Mouse (Mus musculus): ENCODE measurements around the gene Uck1.

- TF ChIP-seq CTCF (IDR thresholded peaks at IDR 0.05; ENCODE audit: control insufficient read depth, insufficient read depth, insufficient read length): peak; percentile 70
- no peak for TF ChIP-seq USF1 (IDR thresholded peaks at IDR 0.05; ENCODE audit: low read depth)
- TF ChIP-seq MYOG (IDR thresholded peaks at IDR 0.05; ENCODE audit: control insufficient read depth, extremely low read depth, insufficient read length): no peak
- TF ChIP-seq MAX (IDR thresholded peaks at IDR 0.05): no peak
- no peak for TF ChIP-seq FOSL1 (IDR thresholded peaks at IDR 0.05; ENCODE audit: insufficient read depth, low read length, poor library complexity, severe bottlenecking)
- no peak for TF ChIP-seq MYOD1 (IDR thresholded peaks at IDR 0.05; ENCODE audit: control insufficient read depth, insufficient read length, low read depth)
- no peak for TF ChIP-seq CEBPB (IDR thresholded peaks at IDR 0.05; ENCODE audit: low read depth)
These were observed 44.3 kb upstream of the Uck1 start for GRCm38 (mm10) chr2:32304145-32304832.
